Mouse (Mus musculus): ENCODE measurements around the gene Itpr1. TPM values are rescaled to one million over a fixed set of nuclear protein-coding genes. Genes with fewer than 3 reads are reported as not detected.

Gene Itpr1
- total and polyA plus RNA-seq, 2 experiments = 6.9 to 55.0 TPM

DNA sequence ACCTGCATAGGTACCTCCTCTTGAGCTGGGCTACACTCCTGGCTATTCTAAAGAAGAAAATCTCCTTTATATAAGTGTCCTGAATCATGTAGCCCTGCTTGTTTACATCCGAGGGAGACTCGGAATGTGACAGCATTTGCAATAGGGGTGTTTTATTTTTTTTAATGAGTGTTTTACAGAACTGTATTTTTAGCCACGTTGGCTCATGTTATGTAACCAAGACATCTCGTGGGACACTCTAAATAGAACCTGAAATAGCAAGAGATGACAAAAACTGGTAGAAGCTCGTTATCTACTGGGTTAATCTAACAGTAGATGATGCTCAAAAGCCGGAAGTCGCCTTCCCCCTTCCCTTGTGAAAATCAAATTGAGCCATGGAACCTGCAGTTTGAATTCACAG lies 291.8 kb downstream of the Itpr1 start:
- H3K4me3 ChIP-seq (ENCODE audit: insufficient read depth, low read depth, low read length) = no peak overlapping the region
- TF ChIP-seq CTCF (IDR thresholded peaks at IDR 0.05; ENCODE audit: low read depth, low read length) (no peak), POLR2A (IDR thresholded peaks at IDR 0.05; ENCODE audit: extremely low read depth, insufficient read depth, low read length) (no peak)
- H3K79me2 ChIP-seq (ENCODE audit: control insufficient read depth, insufficient read depth, low read length) = no peaks in the 10 kb centered on the region
- H3K9ac ChIP-seq (ENCODE audit: low read depth, low read length) = no peak overlapping the region
- H3K4me1 ChIP-seq (ENCODE audit: control insufficient read depth, insufficient read depth, low read length) = peaks cover 24% of the 10 kb centered on the region
- 0 out of 2 replicates have a peak overlapping the region, but pooled peaks have one; percentile 32 for H3K27ac ChIP-seq (replicated peaks; ENCODE audit: insufficient read depth, low read depth, low read length)
- H3K27me3 ChIP-seq (ENCODE audit: control insufficient read depth, insufficient read depth, low read length) = no peaks in the 10 kb centered on the region
- H3K36me3 ChIP-seq (ENCODE audit: control insufficient read depth, insufficient read depth, low read length) = peaks cover 30% of the 10 kb centered on the region
- 86% methylated on average over 7 of the region's 7 CpGs for WGBS
- no peak for DNase-seq (ENCODE audit: extremely low read depth, low read depth, low spot score)

DNA sequence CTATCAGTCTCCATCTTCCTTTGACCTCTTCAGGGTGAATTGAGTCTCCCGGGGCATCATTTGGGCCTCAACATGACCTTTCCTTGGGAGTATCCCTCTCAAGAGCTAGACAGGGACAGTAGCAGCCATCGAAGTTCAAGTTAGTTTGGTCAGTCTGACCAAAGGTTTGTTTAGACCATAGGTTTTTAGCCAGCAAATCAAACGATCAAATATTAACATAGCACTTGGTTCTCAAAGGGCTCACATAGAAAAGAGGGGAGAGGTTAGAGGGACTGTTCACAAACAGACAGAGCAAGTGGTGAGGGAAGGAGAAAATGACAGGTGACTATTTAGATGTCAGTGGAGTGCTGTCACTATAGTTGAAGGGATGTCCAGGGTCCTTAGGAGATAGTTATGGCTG lies 293.3 kb downstream of the Itpr1 start:
- Histone ChIP-seq H3K36me3 (ENCODE audit: control insufficient read depth, insufficient read depth, low read length) (peaks cover 27% of the 10 kb centered on the region), H3K27ac (replicated peaks; ENCODE audit: insufficient read depth, low read depth, low read length) (peak overlapping the region; percentile 78), H3K4me3 (ENCODE audit: insufficient read depth, low read depth, low read length) (no peak overlapping the region), H3K4me1 (ENCODE audit: control insufficient read depth, insufficient read depth, low read length) (peaks cover 24% of the 10 kb centered on the region), H3K79me2 (ENCODE audit: control insufficient read depth, insufficient read depth, low read length) (no peaks in the 10 kb centered on the region), H3K27me3 (ENCODE audit: control insufficient read depth, insufficient read depth, low read length) (no peaks in the 10 kb centered on the region), H3K9ac (ENCODE audit: low read depth, low read length) (no peak overlapping the region)
- 26% methylated on average over 3 of the region's 3 CpGs for WGBS
- DNase-seq (ENCODE audit: extremely low read depth, low read depth, low spot score) = peak; percentile 91
- no peak for TF ChIP-seq CTCF (IDR thresholded peaks at IDR 0.05; ENCODE audit: low read depth, low read length)
- no peak for TF ChIP-seq POLR2A (IDR thresholded peaks at IDR 0.05; ENCODE audit: extremely low read depth, insufficient read depth, low read length)

GRCm38 (mm10) chr6:108507337-108507736 lies 294.4 kb downstream of the Itpr1 start:
- peaks cover 24% of the 10 kb centered on the region for H3K4me1 ChIP-seq (ENCODE audit: control insufficient read depth, insufficient read depth, low read length)
- peaks cover 19% of the 10 kb centered on the region for H3K36me3 ChIP-seq (ENCODE audit: control insufficient read depth, insufficient read depth, low read length)
- H3K79me2 ChIP-seq (ENCODE audit: control insufficient read depth, insufficient read depth, low read length) = no peaks in the 10 kb centered on the region
- TF ChIP-seq CTCF (IDR thresholded peaks at IDR 0.05; ENCODE audit: low read depth, low read length) = no peak
- TF ChIP-seq POLR2A (IDR thresholded peaks at IDR 0.05; ENCODE audit: extremely low read depth, insufficient read depth, low read length) = no peak
- DNase-seq (ENCODE audit: extremely low read depth, low read depth, low spot score) = no peak
- H3K4me3 ChIP-seq (ENCODE audit: insufficient read depth, low read depth, low read length) = no peak overlapping the region
- H3K27ac ChIP-seq (replicated peaks; ENCODE audit: insufficient read depth, low read depth, low read length) = no peak overlapping the region; the same call in 1 of the 2 replicates
- H3K9ac ChIP-seq (ENCODE audit: low read depth, low read length) = no peak overlapping the region
- 96% methylated on average over 3 of the region's 3 CpGs for WGBS
- no peaks in the 10 kb centered on the region for H3K27me3 ChIP-seq (ENCODE audit: control insufficient read depth, insufficient read depth, low read length)

GRCm38 (mm10) chr6:108509320-108509719 lies 296.4 kb downstream of the Itpr1 start:
- H3K9ac ChIP-seq (ENCODE audit: low read depth, low read length) = no peak overlapping the region
- TF ChIP-seq CTCF (IDR thresholded peaks at IDR 0.05; ENCODE audit: low read depth, low read length) (no peak), POLR2A (IDR thresholded peaks at IDR 0.05; ENCODE audit: extremely low read depth, insufficient read depth, low read length) (no peak)
- no peaks in the 10 kb centered on the region for H3K27me3 ChIP-seq (ENCODE audit: control insufficient read depth, insufficient read depth, low read length)
- H3K4me1 ChIP-seq (ENCODE audit: control insufficient read depth, insufficient read depth, low read length) = peaks cover 26% of the 10 kb centered on the region
- 21% methylated on average over 2 of the region's 2 CpGs for WGBS
- no peaks in the 10 kb centered on the region for H3K79me2 ChIP-seq (ENCODE audit: control insufficient read depth, insufficient read depth, low read length)
- DNase-seq (ENCODE audit: extremely low read depth, low read depth, low spot score) = peak; percentile 72
- no peak overlapping the region for H3K4me3 ChIP-seq (ENCODE audit: insufficient read depth, low read depth, low read length)
- H3K27ac ChIP-seq (replicated peaks; ENCODE audit: insufficient read depth, low read depth, low read length) = peak overlapping the region; percentile 15; the same call in 1 of the 2 replicates
- H3K36me3 ChIP-seq (ENCODE audit: control insufficient read depth, insufficient read depth, low read length) = peaks cover 14% of the 10 kb centered on the region

DNA sequence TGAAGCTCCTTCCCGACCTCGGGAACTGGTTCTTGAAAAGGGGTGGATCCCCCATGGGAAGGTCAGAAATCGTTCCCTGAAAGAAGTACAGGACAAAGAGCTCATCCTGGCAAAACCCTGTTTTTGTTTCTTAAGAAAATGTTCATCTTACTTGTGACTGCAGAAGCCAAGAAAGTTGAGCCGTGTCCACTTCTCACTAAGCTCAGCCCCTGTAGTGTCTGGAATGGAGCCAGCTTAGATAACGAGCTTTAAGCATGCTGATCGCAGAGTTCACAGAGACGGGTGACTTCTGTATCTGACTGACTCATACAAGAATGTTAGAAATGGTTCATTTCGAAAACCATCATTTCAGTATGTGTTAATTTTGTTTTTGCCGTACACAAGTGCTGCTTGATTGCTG lies 297.2 kb downstream of the Itpr1 start:
- WGBS = 41% methylated on average over 9 of the region's 9 CpGs
- DNase-seq (ENCODE audit: extremely low read depth, low read depth, low spot score) = peak; percentile 51
- H3K9ac ChIP-seq (ENCODE audit: low read depth, low read length) = no peak overlapping the region
- no peak overlapping the region for H3K27ac ChIP-seq (replicated peaks; ENCODE audit: insufficient read depth, low read depth, low read length)
- peaks cover 13% of the 10 kb centered on the region for H3K36me3 ChIP-seq (ENCODE audit: control insufficient read depth, insufficient read depth, low read length)
- H3K79me2 ChIP-seq (ENCODE audit: control insufficient read depth, insufficient read depth, low read length) = no peaks in the 10 kb centered on the region
- H3K27me3 ChIP-seq (ENCODE audit: control insufficient read depth, insufficient read depth, low read length) = no peaks in the 10 kb centered on the region
- peaks cover 26% of the 10 kb centered on the region for H3K4me1 ChIP-seq (ENCODE audit: control insufficient read depth, insufficient read depth, low read length)
- no peak for TF ChIP-seq POLR2A (IDR thresholded peaks at IDR 0.05; ENCODE audit: extremely low read depth, insufficient read depth, low read length)
- no peak overlapping the region for H3K4me3 ChIP-seq (ENCODE audit: insufficient read depth, low read depth, low read length)

DNA sequence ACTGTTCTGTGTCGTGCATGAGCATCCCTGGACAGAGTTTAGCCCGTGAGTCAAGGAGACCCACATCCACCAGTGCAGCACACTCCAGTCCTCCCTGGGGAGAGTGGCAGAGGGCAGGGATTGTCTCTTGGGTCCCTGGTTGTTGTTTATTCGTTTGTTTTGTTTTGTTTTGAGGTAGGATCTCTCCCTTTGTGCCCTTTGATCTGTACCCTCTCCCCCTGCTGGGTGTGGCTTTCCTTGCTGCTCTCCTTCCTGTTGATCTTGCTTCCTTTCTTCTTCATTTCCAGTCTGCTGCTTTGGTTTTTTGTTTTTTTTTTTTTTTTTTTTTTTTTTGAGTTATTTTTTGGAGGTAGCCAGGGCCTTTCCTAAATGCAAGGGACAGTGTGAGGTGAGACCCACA lies 299.2 kb downstream of the Itpr1 start:
- WGBS = 37% methylated on average over 3 of the region's 3 CpGs
- no peak overlapping the region for H3K27ac ChIP-seq (replicated peaks; ENCODE audit: insufficient read depth, low read depth, low read length)
- DNase-seq (ENCODE audit: extremely low read depth, low read depth, low spot score) = no peak
- H3K4me1 ChIP-seq (ENCODE audit: control insufficient read depth, insufficient read depth, low read length) = peaks cover 15% of the 10 kb centered on the region
- H3K27me3 ChIP-seq (ENCODE audit: control insufficient read depth, insufficient read depth, low read length) = no peaks in the 10 kb centered on the region
- no peak overlapping the region for H3K4me3 ChIP-seq (ENCODE audit: insufficient read depth, low read depth, low read length)
- H3K79me2 ChIP-seq (ENCODE audit: control insufficient read depth, insufficient read depth, low read length) = no peaks in the 10 kb centered on the region
- H3K9ac ChIP-seq (ENCODE audit: low read depth, low read length) = no peak overlapping the region
- H3K36me3 ChIP-seq (ENCODE audit: control insufficient read depth, insufficient read depth, low read length) = peaks cover 12% of the 10 kb centered on the region
- TF ChIP-seq POLR2A (IDR thresholded peaks at IDR 0.05; ENCODE audit: extremely low read depth, insufficient read depth, low read length) (no peak), CTCF (IDR thresholded peaks at IDR 0.05; ENCODE audit: low read depth, low read length) (no peak)
